Mouse (Mus musculus) inflammation-experienced regulatory T-cells, adult 6 months (primary cell): ENCODE results near the gene Cdc27. TPM values are rescaled to one million over a fixed set of nuclear protein-coding genes. Genes with fewer than 3 reads are reported as not detected.
"Not testable (repeated sequence)": the region's sequence is repeated elsewhere in the genome, so short reads cannot be mapped to it uniquely, and the experiment has no call there.

ENCODE experiments used
- ATAC-seq: one replicate; pipeline ENCODE4 v1.8.0; 2017
- polyA plus RNA-seq, 3 experiments: library from polyadenylated mRNA; unstranded; fragments of 100-300 nt; shearing (Covaris generic); gene quantifications; one replicate each; pipeline ENCODE4 v1.2.1; 2017

Gene Cdc27
- 10 to 100 TPM; 17.1 to 26.3 (median 17.5) TPM for polyA plus RNA-seq

GRCm38 (mm10) chr11:104550406-104550974 lies at the start of gene Cdc27, which contains the start of gene Myl4:
TSS of gene Cdc27 (minus strand) at chr11:104550620.
TSS of gene Myl4 (plus strand) at chr11:104550663.
- peak; percentile 94 for ATAC-seq

- ATAC-seq, result no peak
Observed at GRCm38 (mm10) chr11:104599265-104599945, 49.0 kb upstream of the Cdc27 start.

GRCm38 (mm10) chr11:104596365-104596764 lies 45.9 kb upstream of the Cdc27 start:
- ATAC-seq, result no peak

GRCm38 (mm10) chr11:104592066-104592835 lies 41.8 kb upstream of the Cdc27 start:
- no peak for ATAC-seq

GRCm38 (mm10) chr11:104590148-104590547 lies 39.7 kb upstream of the Cdc27 start:
- ATAC-seq, result peak; percentile 85

GRCm38 (mm10) chr11:104589570-104589969 lies 39.1 kb upstream of the Cdc27 start:
- ATAC-seq, result no peak

GRCm38 (mm10) chr11:104588513-104588912 lies 38.1 kb upstream of the Cdc27 start:
- ATAC-seq, result no peak

GRCm38 (mm10) chr11:104587904-104588303 lies 37.5 kb upstream of the Cdc27 start:
- ATAC-seq, result no peak

- ATAC-seq, result no peak
Observed at GRCm38 (mm10) chr11:104585495-104585894, 35.1 kb upstream of the Cdc27 start.

- ATAC-seq, result peak; percentile 65
Observed at GRCm38 (mm10) chr11:104582630-104583364, 32.4 kb upstream of the Cdc27 start.

- ATAC-seq, result no peak
Observed at GRCm38 (mm10) chr11:104582308-104582606, 31.8 kb upstream of the Cdc27 start.

- peak; percentile 87 for ATAC-seq
Observed at GRCm38 (mm10) chr11:104581446-104582307, 31.3 kb upstream of the Cdc27 start.

- no peak for ATAC-seq
Observed at GRCm38 (mm10) chr11:104580606-104581005, 30.2 kb upstream of the Cdc27 start.

- ATAC-seq, result no peak
Observed at GRCm38 (mm10) chr11:104580091-104580490, 29.7 kb upstream of the Cdc27 start.

- no peak for ATAC-seq
Observed at GRCm38 (mm10) chr11:104579575-104579974, 29.2 kb upstream of the Cdc27 start.

GRCm38 (mm10) chr11:104579084-104579483 lies 28.7 kb upstream of the Cdc27 start:
- no peak for ATAC-seq

- no peak for ATAC-seq
Observed at GRCm38 (mm10) chr11:104578074-104578473, 27.7 kb upstream of the Cdc27 start.

GRCm38 (mm10) chr11:104576772-104577612 lies 26.6 kb upstream of the Cdc27 start:
- ATAC-seq, result no peak

GRCm38 (mm10) chr11:104572566-104572965 lies 22.1 kb upstream of the Cdc27 start:
- ATAC-seq, result no peak

GRCm38 (mm10) chr11:104572091-104572490 lies 21.7 kb upstream of the Cdc27 start:
- no peak for ATAC-seq

- not testable (repeated sequence) for ATAC-seq
Observed at GRCm38 (mm10) chr11:104571373-104571772, 21.0 kb upstream of the Cdc27 start.
